Mouse (Mus musculus): ENCODE measurements around the gene Grid1.

- TF ChIP-seq EP300 (IDR thresholded peaks at IDR 0.05; ENCODE audit: insufficient read depth, low read depth, low read length) (no peak), CTCF (IDR thresholded peaks at IDR 0.05) (no peak)
These were observed 359.2 kb downstream of the Grid1 start for GRCm38 (mm10) chr14:35179076-35179475.
